Mouse (Mus musculus): ENCODE results near the gene Clstn3.
"Not testable (repeated sequence)": the region's sequence is repeated elsewhere in the genome, so short reads cannot be mapped to it uniquely, and the experiment has no call there.

The Clstn3 gene

GRCm38 (mm10) chr6:124414150-124414926 lies 50.3 kb downstream of the Clstn3 start:
- peak; percentile 44 to 50 for DNase-seq (ENCODE audit: low spot score in 2 of 2)

- no peak for DNase-seq (ENCODE audit: low spot score in 2 of 2)
Observed at GRCm38 (mm10) chr6:124413770-124414149, 50.8 kb downstream of the Clstn3 start.

- DNase-seq (ENCODE audit: low spot score in 2 of 2) = no peak
Observed at GRCm38 (mm10) chr6:124408355-124408754, 56.2 kb downstream of the Clstn3 start.

GRCm38 (mm10) chr6:124407180-124407579 lies 57.4 kb downstream of the Clstn3 start:
- no peak for DNase-seq (ENCODE audit: low spot score in 2 of 2)

GRCm38 (mm10) chr6:124406326-124406725 lies 58.3 kb downstream of the Clstn3 start:
- no peak for DNase-seq (ENCODE audit: low spot score in 2 of 2)

- DNase-seq (ENCODE audit: low spot score in 2 of 2) = no peak
Observed at GRCm38 (mm10) chr6:124399738-124400137, 64.9 kb downstream of the Clstn3 start.

GRCm38 (mm10) chr6:124394991-124395390 lies 69.6 kb downstream of the Clstn3 start:
- DNase-seq (ENCODE audit: low spot score in 2 of 2) = not testable (repeated sequence)

All from thymus, postnatal 10 days (tissue).